Mouse (Mus musculus) left cerebral cortex, adult 8-10 months (tissue): ENCODE measurements at regions not wholly inside any gene's neighbourhood (a gene's known extent, or its start where the extent isn't known, plus 50 kb on each side); places are given as distances from the start of the nearest gene placed in this dataset.

Source experiments
- DNase-seq, 2 experiments: peaks; one replicate each; pipeline ENCODE4 v3.0.0; 2022; ENCODE audit warnings: low spot score in 2 of 2

DNA sequence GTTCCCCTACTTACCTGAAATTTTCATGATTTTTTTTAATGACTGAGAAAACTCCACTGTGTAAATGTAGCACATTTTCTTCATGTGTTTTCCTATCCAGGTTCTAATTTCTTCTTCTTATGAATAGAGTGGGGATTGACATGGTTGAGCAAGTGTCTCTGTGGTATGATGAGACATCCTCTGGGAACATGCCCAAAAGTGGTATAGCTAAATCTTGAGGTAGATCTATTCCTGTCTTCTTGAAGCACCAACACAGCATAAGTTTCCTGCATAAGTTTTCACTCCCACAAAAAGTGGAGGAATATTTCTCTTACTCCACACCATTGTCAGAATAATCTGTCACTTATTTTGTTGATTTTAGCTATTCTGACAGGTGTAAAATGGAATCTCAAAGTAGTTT is 161.1 kb upstream of the Oprm1 start:
- DNase-seq, result no peak

DNA sequence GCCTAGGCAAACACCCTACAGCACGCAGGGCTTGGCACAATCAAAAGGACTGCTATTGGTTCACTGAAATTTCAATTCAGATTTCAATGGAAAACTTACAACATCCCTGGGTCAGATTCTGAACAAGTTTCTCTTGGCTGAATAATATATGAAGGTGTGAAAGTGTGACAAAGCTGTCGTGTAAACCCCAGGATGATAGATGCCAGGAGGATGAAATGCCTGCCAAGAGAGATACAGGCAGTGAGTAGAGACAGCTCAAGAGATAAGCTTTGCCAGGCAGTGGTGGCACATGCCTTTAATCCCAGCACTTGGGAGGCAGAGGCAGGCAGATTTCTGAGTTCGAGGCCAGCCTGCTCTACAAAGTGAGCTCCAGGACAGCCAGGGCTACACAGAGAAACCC is 159.7 kb upstream of the Oprm1 start:
- peak in 1 of 2 experiments; percentile 10 for DNase-seq

DNA sequence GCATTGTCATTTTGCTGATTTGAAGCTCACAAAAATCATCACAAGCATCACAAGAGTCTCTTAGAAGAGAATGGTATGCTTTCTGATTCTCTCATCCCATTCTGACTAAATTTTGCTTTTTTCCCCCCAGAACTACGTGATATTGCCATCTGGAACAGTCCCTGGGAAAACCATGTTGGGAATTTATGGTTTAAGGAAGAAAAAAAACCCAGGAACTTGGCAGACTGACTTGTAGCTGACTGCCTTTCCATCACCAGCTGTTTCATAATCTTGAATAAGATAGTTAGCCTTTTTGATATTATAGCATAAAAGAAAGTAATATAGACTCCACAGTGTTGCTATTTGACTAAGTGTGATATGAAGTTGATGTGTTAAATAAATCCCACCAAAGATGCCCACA is 110.7 kb upstream of the Oprm1 start:
- DNase-seq, result no peak

DNA sequence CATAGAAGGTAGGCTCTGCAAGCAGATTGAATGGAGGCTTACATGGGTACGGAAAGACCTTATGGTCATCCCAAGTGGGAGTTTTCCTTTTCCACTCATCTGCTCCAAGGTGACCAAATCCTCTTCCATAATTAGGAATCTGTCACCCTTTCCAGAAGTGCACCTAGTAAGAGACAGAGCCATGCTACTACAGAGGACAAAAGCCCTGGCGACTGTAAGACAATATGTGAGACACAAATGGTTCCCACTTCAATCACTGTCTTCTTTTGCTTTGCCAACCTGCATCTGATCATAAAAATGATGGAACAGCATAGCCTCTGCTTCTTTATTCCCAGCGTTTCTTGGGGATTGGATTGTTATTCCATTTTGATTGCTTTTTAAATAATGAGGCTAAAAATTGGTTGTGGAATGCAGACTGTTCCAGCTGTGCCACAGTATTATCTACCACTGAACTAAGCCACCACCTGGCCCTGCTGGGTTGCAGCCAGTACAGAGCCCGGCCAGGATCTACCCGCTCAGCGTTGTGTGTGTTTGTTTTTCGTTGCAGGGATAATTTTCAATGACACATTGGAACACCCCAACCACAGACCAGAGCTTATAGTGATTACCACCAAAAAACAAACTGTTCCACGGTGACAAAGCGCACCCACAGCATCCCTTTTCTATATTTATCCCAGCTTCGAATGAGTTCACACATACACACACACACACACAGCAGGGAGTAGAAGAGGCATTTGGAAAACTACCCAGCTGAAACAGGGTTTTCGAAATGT is 72.8 kb upstream of the Oprm1 start:
- DNase-seq, result no peak

DNA sequence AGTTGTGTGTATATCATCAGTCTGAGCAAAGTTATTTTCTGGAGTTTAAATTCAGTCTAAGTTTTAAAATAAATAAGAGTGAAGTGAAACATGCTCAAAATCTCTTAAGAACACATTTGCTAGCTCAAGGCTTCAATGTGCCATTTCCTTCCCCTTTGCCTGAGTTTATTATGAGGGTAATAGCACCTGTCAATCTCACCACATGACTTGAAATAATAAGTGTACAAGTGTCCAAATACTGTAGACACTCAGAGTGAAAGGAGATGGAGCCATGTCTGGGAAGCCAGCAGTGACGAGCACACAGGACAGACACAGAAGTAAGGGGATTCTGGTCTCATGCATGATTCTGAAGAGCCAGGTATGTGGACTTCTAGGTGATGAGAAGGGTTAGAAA is 72.2 kb upstream of the Oprm1 start:
- no peak for DNase-seq
